Mouse (Mus musculus): ENCODE data around the gene Atg101. TPM values are rescaled to one million over a fixed set of nuclear protein-coding genes. Genes with fewer than 3 reads are reported as not detected.
"Not testable (repeated sequence)": the region's sequence is repeated elsewhere in the genome, so short reads cannot be mapped to it uniquely, and the experiment has no call there.

Atg101 gene
- polyA plus RNA-seq, 1 experiment from 2014 or later, result 97.5 TPM

- H3K27ac ChIP-seq; DNase-seq (ENCODE audit: low spot score); H3K4me3 ChIP-seq; H3K9me3 ChIP-seq (replicated peaks); H3K27me3 ChIP-seq (ENCODE audit: low read depth, poor library complexity, severe bottlenecking); H3K36me3 ChIP-seq: not testable (repeated sequence)
- H3K4me1 ChIP-seq, result peaks cover 22% of the 10 kb centered on the region
Measured at GRCm38 (mm10) chr15:101324409-101324808, 40.3 kb downstream of the Atg101 start.

- H3K9me3 ChIP-seq (replicated peaks), result no peaks in the 10 kb centered on the region
- no peaks in the 10 kb centered on the region; the same call in 1 of the 2 replicates for H3K27me3 ChIP-seq (ENCODE audit: low read depth, poor library complexity, severe bottlenecking)
- H3K4me1 ChIP-seq, result peaks cover 10% of the 10 kb centered on the region; the same call in 1 of the 2 replicates
- no peak overlapping the region for H3K4me3 ChIP-seq
- 39% methylated on average over 10 of the region's 10 CpGs for WGBS
- no peak for DNase-seq (ENCODE audit: low spot score)
- H3K36me3 ChIP-seq, result no peaks in the 10 kb centered on the region
- no peak overlapping the region for H3K27ac ChIP-seq
Measured at GRCm38 (mm10) chr15:101325991-101326534, 42.0 kb downstream of the Atg101 start.

- no peak overlapping the region for H3K27ac ChIP-seq
- 9% methylated on average over 6 of the region's 6 CpGs for WGBS
- peaks cover 8% of the 10 kb centered on the region; the same call in 1 of the 2 replicates for H3K4me1 ChIP-seq
- peak; percentile 90 for DNase-seq (ENCODE audit: low spot score)
- H3K9me3 ChIP-seq (replicated peaks), result no peaks in the 10 kb centered on the region
- no peak overlapping the region for H3K4me3 ChIP-seq
- H3K27me3 ChIP-seq (ENCODE audit: low read depth, poor library complexity, severe bottlenecking), result no peaks in the 10 kb centered on the region; the same call in 1 of the 2 replicates
- H3K36me3 ChIP-seq, result no peaks in the 10 kb centered on the region
Measured at GRCm38 (mm10) chr15:101327282-101327681, 43.2 kb downstream of the Atg101 start.

GRCm38 (mm10) chr15:101328876-101329563, 44.9 kb downstream of the Atg101 start:
- no peak for DNase-seq (ENCODE audit: low spot score)
- H3K27me3 ChIP-seq (ENCODE audit: low read depth, poor library complexity, severe bottlenecking), result no peaks in the 10 kb centered on the region
- H3K9me3 ChIP-seq (replicated peaks), result no peaks in the 10 kb centered on the region
- no peak overlapping the region for H3K27ac ChIP-seq
- no peaks in the 10 kb centered on the region for H3K36me3 ChIP-seq
- WGBS, result 78% methylated on average over 3 of the region's 3 CpGs
- no peak overlapping the region for H3K4me3 ChIP-seq
- peaks cover 8% of the 10 kb centered on the region; the same call in 1 of the 2 replicates for H3K4me1 ChIP-seq

GRCm38 (mm10) chr15:101329564-101329892, 45.5 kb downstream of the Atg101 start:
- DNase-seq (ENCODE audit: low spot score), result no peak
- H3K4me1 ChIP-seq, result peaks cover 8% of the 10 kb centered on the region; the same call in 1 of the 2 replicates
- H3K4me3 ChIP-seq, result no peak overlapping the region
- H3K36me3 ChIP-seq, result no peaks in the 10 kb centered on the region
- 65% methylated on average over 3 of the region's 3 CpGs for WGBS
- no peaks in the 10 kb centered on the region for H3K27me3 ChIP-seq (ENCODE audit: low read depth, poor library complexity, severe bottlenecking)
- no peak overlapping the region for H3K27ac ChIP-seq
- no peaks in the 10 kb centered on the region for H3K9me3 ChIP-seq (replicated peaks)

GRCm38 (mm10) chr15:101331090-101331489, 47.0 kb downstream of the Atg101 start:
- Histone ChIP-seq H3K36me3 (no peaks in the 10 kb centered on the region), H3K27ac (no peak overlapping the region), H3K27me3 (ENCODE audit: low read depth, poor library complexity, severe bottlenecking) (peaks cover 4% of the 10 kb centered on the region), H3K4me3 (no peak overlapping the region), H3K9me3 (replicated peaks) (no peaks in the 10 kb centered on the region), H3K4me1 (peaks cover 8% of the 10 kb centered on the region; the same call in 1 of the 2 replicates)
- no peak for DNase-seq (ENCODE audit: low spot score)
- WGBS, result 88% methylated on average over 4 of the region's 4 CpGs

GRCm38 (mm10) chr15:101332370-101332769, 48.3 kb downstream of the Atg101 start:
- Histone ChIP-seq H3K36me3 (no peaks in the 10 kb centered on the region), H3K27ac (peak overlapping the region; percentile 17; the same call in 1 of the 2 replicates), H3K27me3 (ENCODE audit: low read depth, poor library complexity, severe bottlenecking) (peaks cover 17% of the 10 kb centered on the region), H3K4me1 (peaks cover 10% of the 10 kb centered on the region; the same call in 1 of the 2 replicates), H3K4me3 (no peak overlapping the region), H3K9me3 (replicated peaks) (no peaks in the 10 kb centered on the region)
- DNase-seq (ENCODE audit: low spot score), result no peak
- 71% methylated on average over 4 of the region's 4 CpGs for WGBS

- Histone ChIP-seq H3K9me3 (replicated peaks) (no peaks in the 10 kb centered on the region), H3K36me3 (no peaks in the 10 kb centered on the region), H3K27ac (0 out of 2 replicates have a peak overlapping the region, but pooled peaks have one; percentile 17), H3K4me3 (no peak overlapping the region), H3K4me1 (peaks cover 9% of the 10 kb centered on the region; the same call in 1 of the 2 replicates), H3K27me3 (ENCODE audit: low read depth, poor library complexity, severe bottlenecking) (peaks cover 25% of the 10 kb centered on the region)
- WGBS, result 14% methylated on average over 1 of the region's 1 CpGs
- DNase-seq (ENCODE audit: low spot score), result no peak
Measured at GRCm38 (mm10) chr15:101333165-101333564, 49.1 kb downstream of the Atg101 start.

- no peak overlapping the region for H3K27ac ChIP-seq
- H3K4me1 ChIP-seq, result peaks cover 9% of the 10 kb centered on the region; the same call in 1 of the 2 replicates
- DNase-seq (ENCODE audit: low spot score), result no peak
- H3K4me3 ChIP-seq, result no peak overlapping the region
- WGBS, result 70% methylated on average over 4 of the region's 4 CpGs
- no peaks in the 10 kb centered on the region for H3K36me3 ChIP-seq
- H3K9me3 ChIP-seq (replicated peaks), result no peaks in the 10 kb centered on the region
- H3K27me3 ChIP-seq (ENCODE audit: low read depth, poor library complexity, severe bottlenecking), result peaks cover 27% of the 10 kb centered on the region
Measured at GRCm38 (mm10) chr15:101333648-101334047, 49.6 kb downstream of the Atg101 start.

- Histone ChIP-seq H3K4me1 (peaks cover 6% of the 10 kb centered on the region; the same call in 1 of the 2 replicates), H3K4me3 (no peak overlapping the region), H3K36me3 (no peaks in the 10 kb centered on the region), H3K9me3 (replicated peaks) (no peaks in the 10 kb centered on the region), H3K27me3 (ENCODE audit: low read depth, poor library complexity, severe bottlenecking) (peaks cover 27% of the 10 kb centered on the region), H3K27ac (peak overlapping the region; percentile 59)
- WGBS, result 40% methylated on average over 24 of the region's 24 CpGs
- no peak for DNase-seq (ENCODE audit: low spot score)
Measured at GRCm38 (mm10) chr15:101336474-101337174, 52.6 kb downstream of the Atg101 start.

- DNase-seq (ENCODE audit: low spot score), result no peak
- WGBS, result 70% methylated on average over 4 of the region's 4 CpGs
Measured at GRCm38 (mm10) chr15:101338359-101338758, 54.3 kb downstream of the Atg101 start.

GRCm38 (mm10) chr15:101339537-101339936, 55.5 kb downstream of the Atg101 start:
- Histone ChIP-seq H3K9me3 (replicated peaks) (no peaks in the 10 kb centered on the region), H3K27me3 (ENCODE audit: low read depth, poor library complexity, severe bottlenecking) (peaks cover 27% of the 10 kb centered on the region), H3K4me1 (peaks cover 6% of the 10 kb centered on the region; the same call in 1 of the 2 replicates), H3K27ac (no peak overlapping the region), H3K4me3 (no peak overlapping the region), H3K36me3 (no peaks in the 10 kb centered on the region)
- 0% methylated on average over 2 of the region's 2 CpGs for WGBS
- peak; percentile 92 for DNase-seq (ENCODE audit: low spot score)

More at GRCm38 (mm10) chr15:101338359-101338758, 54.3 kb downstream of the Atg101 start:
- Histone ChIP-seq H3K27ac (0 out of 2 replicates have a peak overlapping the region, but pooled peaks have one; percentile 14), H3K4me3 (no peak overlapping the region), H3K9me3 (replicated peaks) (no peaks in the 10 kb centered on the region), H3K27me3 (ENCODE audit: low read depth, poor library complexity, severe bottlenecking) (peaks cover 27% of the 10 kb centered on the region), H3K36me3 (no peaks in the 10 kb centered on the region), H3K4me1 (peaks cover 6% of the 10 kb centered on the region; the same call in 1 of the 2 replicates)
